Mouse (Mus musculus): Measurements from ENCODE around the gene Med6. TPM values are rescaled to one million over a fixed set of nuclear protein-coding genes. Genes with fewer than 3 reads are reported as not detected.
A peak's percentile ranks its signal among the peaks of the same experiment; 100 is the strongest.

Med6 gene
- 67.5 and 84.0 TPM in 2 replicates for polyA plus RNA-seq (2016; fragmentation: Nextera tagmentation; extraction: Ambion mirVana)

DNA sequence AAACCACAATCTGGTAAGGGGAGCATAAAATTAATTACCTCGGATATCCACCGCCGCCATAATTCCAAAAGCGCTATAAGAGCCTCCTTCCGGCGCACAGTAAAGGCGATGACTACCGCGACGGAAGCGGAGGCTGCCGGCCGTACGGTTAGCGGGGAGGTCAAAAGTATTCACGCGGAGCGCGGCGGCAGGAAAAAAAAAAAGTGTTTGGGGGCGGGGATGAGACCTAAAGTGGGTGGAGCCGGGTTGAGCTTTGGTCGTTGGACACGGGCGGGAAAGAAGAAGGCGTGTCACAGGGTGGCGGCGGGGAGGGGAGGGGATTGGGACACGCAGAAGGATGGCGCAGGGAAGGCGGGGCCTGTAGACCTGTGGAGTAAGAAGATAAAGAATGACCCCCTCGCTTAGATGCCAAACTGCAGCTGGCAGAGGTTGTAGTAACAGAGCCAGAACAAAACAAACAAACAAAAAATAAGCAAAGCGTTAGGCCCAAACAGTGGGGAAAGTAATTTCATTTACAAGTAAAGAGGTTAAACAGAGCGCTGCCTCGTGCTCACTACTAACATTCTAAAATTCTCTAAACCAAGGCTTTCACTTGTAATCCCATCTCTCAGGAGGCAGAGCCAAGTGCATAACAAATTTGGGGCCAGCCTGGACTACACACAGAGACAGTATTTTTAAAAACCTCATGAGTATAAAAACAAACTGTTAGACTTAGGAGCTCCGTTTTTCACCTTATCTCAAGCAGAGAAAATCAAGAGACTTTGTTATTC, at the start of gene Med6:
Gene Med6 (minus strand): TSS at position 107 of the 770 bp plus-strand sequence.
- WGBS: 2% methylated on average over 36 of the region's 36 CpGs
- peak within 1 kb of the TSS; percentile 81 for H3K4me3 ChIP-seq
- no peaks in the 10 kb centered on the region for H3K9me3 ChIP-seq
- peak; percentile 99 for DNase-seq (ENCODE audit: low spot score)
- no peaks in the 10 kb centered on the region for H3K27me3 ChIP-seq (ENCODE audit: insufficient read depth, poor library complexity, severe bottlenecking)
- H3K27ac ChIP-seq: peak within 1 kb of the TSS; percentile 85
- peaks cover 5% of the 10 kb centered on the region; the same call in 1 of the 2 replicates for H3K4me1 ChIP-seq
- H3K36me3 ChIP-seq: peaks cover 10% of the 10 kb centered on the region; the same call in 1 of the 2 replicates

DNA sequence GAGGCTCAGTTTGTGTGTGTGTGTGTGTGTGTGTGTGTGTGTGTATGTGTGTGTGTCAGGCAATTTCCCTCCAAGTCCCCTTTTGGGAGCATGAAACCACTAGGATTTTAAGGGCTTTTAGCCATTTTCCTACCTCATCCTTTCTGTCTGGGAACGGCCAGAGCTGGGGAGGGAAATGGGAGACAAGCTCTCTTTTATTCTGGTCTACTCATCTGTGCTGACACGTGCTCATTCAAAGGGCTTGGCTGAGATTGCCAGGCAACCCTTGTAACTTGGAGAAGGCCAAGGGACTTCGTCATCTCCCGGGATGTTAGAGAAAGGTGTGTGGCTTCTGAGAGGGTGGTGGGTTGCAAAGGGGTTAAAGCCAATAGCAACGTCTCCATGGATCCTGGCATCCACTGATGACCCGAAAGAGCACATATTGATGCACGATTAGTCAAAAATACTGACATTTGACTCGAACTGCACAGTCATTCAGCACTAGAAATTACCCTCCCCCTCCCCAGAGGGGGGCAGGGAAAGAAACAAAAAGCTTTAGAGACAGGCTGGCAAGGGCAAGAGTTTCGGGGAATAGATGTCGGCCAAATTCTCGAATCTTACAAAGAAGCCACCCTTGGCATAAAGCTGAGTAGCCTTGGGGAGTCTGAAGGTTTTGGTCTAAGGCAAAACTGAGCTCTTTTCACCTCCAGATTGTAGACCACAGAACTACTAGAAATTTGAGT, 47.7 kb upstream of the Med6 start:
- 73% methylated on average over 11 of the region's 11 CpGs for WGBS
- Histone ChIP-seq H3K9me3 (no peaks in the 10 kb centered on the region), H3K4me1 (no peaks in the 10 kb centered on the region), H3K4me3 (no peak overlapping the region), H3K27ac (no peak overlapping the region), H3K27me3 (ENCODE audit: insufficient read depth, poor library complexity, severe bottlenecking) (no peaks in the 10 kb centered on the region), H3K36me3 (no peaks in the 10 kb centered on the region)
- DNase-seq (ENCODE audit: low spot score): no peak

GRCm38 (mm10) chr12:81640656-81641055, 45.8 kb upstream of the Med6 start:
- H3K27me3 ChIP-seq (ENCODE audit: insufficient read depth, poor library complexity, severe bottlenecking): no peaks in the 10 kb centered on the region

GRCm38 (mm10) chr12:81633246-81633645, 38.4 kb upstream of the Med6 start:
- H3K27ac ChIP-seq: no peak overlapping the region
- peaks cover 57% of the 10 kb centered on the region for H3K27me3 ChIP-seq (ENCODE audit: insufficient read depth, poor library complexity, severe bottlenecking)
- H3K4me1 ChIP-seq: peaks cover 17% of the 10 kb centered on the region
- no peak overlapping the region for H3K4me3 ChIP-seq
- no peaks in the 10 kb centered on the region for H3K9me3 ChIP-seq
- 75% methylated on average over 2 of the region's 2 CpGs for WGBS
- DNase-seq (ENCODE audit: low spot score): no peak
- no peaks in the 10 kb centered on the region for H3K36me3 ChIP-seq

More at GRCm38 (mm10) chr12:81640656-81641055, 45.8 kb upstream of the Med6 start:
- H3K4me1 ChIP-seq: no peaks in the 10 kb centered on the region
- no peak overlapping the region for H3K4me3 ChIP-seq
- WGBS: 66% methylated on average over 5 of the region's 5 CpGs
- H3K36me3 ChIP-seq: no peaks in the 10 kb centered on the region
- no peaks in the 10 kb centered on the region for H3K9me3 ChIP-seq
- no peak overlapping the region for H3K27ac ChIP-seq
- DNase-seq (ENCODE audit: low spot score): no peak

- Histone ChIP-seq H3K4me3 (peak overlapping the region; percentile 75), H3K9me3 (no peaks in the 10 kb centered on the region), H3K27me3 (ENCODE audit: insufficient read depth, poor library complexity, severe bottlenecking) (peaks cover 70% of the 10 kb centered on the region), H3K4me1 (peaks cover 17% of the 10 kb centered on the region), H3K36me3 (no peaks in the 10 kb centered on the region), H3K27ac (peak overlapping the region; percentile 80)
- no peak for DNase-seq (ENCODE audit: low spot score)
- WGBS: 2% methylated on average over 31 of the region's 31 CpGs
These were observed 37.0 kb upstream of the Med6 start for GRCm38 (mm10) chr12:81631661-81632401.

DNA sequence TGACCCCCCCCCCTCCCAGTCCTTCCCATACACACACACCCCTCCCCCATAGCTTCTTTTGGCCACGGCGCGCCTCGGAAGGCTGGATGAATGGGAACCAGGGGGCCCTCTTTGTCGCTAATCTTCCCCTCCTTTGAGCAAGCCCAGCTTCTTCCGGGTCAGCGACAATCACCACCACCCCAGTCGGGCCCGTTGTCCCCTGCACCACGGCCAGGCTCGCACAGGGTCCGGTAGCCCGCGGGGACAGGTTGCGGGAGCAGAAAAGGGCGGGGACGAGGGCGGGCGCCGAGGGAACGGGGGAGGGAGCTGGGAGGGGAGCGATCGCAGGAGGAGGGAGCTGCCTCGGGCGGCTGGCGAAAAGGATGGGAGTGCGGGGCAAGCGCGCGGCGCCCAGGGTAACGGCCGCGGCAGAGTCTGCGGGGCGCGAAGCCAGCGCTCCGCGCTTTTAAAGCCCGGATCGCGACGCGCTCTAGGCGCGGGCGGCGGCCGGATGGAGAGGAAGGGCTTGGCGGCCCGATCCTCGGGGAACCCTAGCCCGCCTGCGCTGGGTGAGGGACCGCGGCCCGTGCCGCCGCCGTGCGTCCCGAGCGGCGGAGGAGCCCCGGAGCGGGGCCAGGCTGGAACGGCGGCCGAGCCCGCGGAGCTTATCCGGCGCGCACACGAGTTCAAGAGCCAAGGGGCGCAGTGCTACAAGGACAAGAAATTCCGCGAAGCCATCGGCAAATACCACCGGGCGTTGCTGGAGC, 36.3 kb upstream of the Med6 start, which contains the start of gene Ttc9:
Gene Ttc9 (plus strand): TSS at position 335 of the 746 bp plus-strand sequence.
- under 1% methylated on average over 82 of the region's 82 CpGs for WGBS
- Histone ChIP-seq H3K9me3 (no peaks in the 10 kb centered on the region), H3K4me1 (peaks cover 17% of the 10 kb centered on the region), H3K4me3 (peak within 1 kb of the TSS; percentile 75), H3K27ac (peak within 1 kb of the TSS; percentile 80), H3K36me3 (no peaks in the 10 kb centered on the region), H3K27me3 (ENCODE audit: insufficient read depth, poor library complexity, severe bottlenecking) (peaks cover 77% of the 10 kb centered on the region)
- DNase-seq (ENCODE audit: low spot score): no peak

DNA sequence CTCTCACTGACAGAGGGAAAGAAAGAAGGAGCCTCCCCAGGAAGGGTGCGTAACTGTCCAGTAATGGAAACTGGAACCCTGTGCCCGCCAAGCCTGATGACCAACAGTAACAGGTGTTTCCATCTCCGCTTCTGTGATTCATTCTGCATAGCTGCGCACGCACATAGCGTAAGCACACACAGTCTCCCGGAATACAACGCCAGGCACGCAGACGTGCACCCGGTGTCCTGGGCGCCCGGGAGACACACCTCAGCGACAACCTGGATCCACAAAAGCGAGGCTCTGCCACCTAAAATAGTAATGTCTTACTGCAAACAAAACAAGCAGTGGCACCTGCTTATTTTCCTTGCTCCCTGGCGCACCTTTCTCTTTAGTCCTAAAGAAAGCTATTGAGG, 35.7 kb upstream of the Med6 start:
- no peaks in the 10 kb centered on the region for H3K9me3 ChIP-seq
- 0 out of 2 replicates have a peak overlapping the region, but pooled peaks have one; percentile 80 for H3K27ac ChIP-seq
- H3K4me1 ChIP-seq: peaks cover 17% of the 10 kb centered on the region
- 2% methylated on average over 16 of the region's 16 CpGs for WGBS
- no peak for DNase-seq (ENCODE audit: low spot score)
- peak overlapping the region; percentile 75 for H3K4me3 ChIP-seq
- no peaks in the 10 kb centered on the region for H3K36me3 ChIP-seq
- H3K27me3 ChIP-seq (ENCODE audit: insufficient read depth, poor library complexity, severe bottlenecking): peaks cover 82% of the 10 kb centered on the region

DNA sequence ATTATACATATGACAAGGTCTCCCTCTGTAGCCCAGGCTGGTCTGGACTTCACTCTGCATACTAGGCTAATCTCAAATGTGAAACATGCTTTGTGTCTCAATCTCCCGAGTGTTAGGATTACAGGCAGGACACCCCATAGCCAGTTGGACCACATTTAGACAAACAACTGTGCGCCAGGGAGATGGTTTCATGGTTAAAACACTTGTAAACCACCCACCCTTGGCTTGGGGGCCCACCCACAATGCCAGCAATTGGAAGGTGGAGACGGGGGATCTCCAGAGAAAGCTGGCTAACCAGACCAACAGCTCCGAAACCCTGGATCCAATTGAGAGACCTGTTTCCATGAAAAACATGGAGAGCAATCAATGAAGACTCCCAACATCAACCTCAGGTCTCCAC, 33.3 kb upstream of the Med6 start:
- WGBS: 77% methylated on average over 4 of the region's 4 CpGs

DNA sequence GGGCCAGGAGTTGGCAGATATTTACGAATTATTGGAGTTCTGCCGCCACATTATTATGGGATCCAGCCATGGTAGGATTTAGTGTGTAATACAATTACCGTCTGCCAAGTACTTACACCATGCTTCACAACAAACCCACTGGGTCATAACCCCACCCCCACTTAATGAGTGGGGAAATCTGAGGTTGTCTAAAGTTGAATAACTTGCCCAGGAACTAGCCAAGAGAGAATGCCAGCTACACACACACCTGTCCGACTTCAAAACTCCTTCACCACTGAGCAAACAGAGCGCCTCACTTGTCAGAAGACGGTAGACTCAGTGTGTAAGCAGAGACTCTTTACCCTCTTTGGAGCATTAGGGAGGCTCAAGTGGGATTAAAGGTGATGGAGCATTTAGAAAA, 32.6 kb upstream of the Med6 start:
- no peaks in the 10 kb centered on the region for H3K9me3 ChIP-seq
- H3K27me3 ChIP-seq (ENCODE audit: insufficient read depth, poor library complexity, severe bottlenecking): peaks cover 69% of the 10 kb centered on the region
- no peak overlapping the region for H3K4me3 ChIP-seq
- 77% methylated on average over 6 of the region's 6 CpGs for WGBS
- H3K4me1 ChIP-seq: peaks cover 17% of the 10 kb centered on the region
- no peaks in the 10 kb centered on the region for H3K36me3 ChIP-seq
- no peak overlapping the region for H3K27ac ChIP-seq
- no peak for DNase-seq (ENCODE audit: low spot score)

More for the DNA sequence above, 33.3 kb upstream of the Med6 start:
- Histone ChIP-seq H3K27ac (no peak overlapping the region), H3K27me3 (ENCODE audit: insufficient read depth, poor library complexity, severe bottlenecking) (peaks cover 75% of the 10 kb centered on the region), H3K4me3 (no peak overlapping the region), H3K36me3 (no peaks in the 10 kb centered on the region), H3K9me3 (no peaks in the 10 kb centered on the region), H3K4me1 (peaks cover 17% of the 10 kb centered on the region)
- DNase-seq (ENCODE audit: low spot score): no peak

- Histone ChIP-seq H3K4me3 (no peak overlapping the region), H3K4me1 (peaks cover 12% of the 10 kb centered on the region), H3K27ac (no peak overlapping the region), H3K27me3 (ENCODE audit: insufficient read depth, poor library complexity, severe bottlenecking) (peaks cover 58% of the 10 kb centered on the region), H3K36me3 (no peaks in the 10 kb centered on the region), H3K9me3 (no peaks in the 10 kb centered on the region)
- no peak for DNase-seq (ENCODE audit: low spot score)
- WGBS: 68% methylated on average over 12 of the region's 12 CpGs
These were observed 31.5 kb upstream of the Med6 start for GRCm38 (mm10) chr12:81626226-81626861.

DNA sequence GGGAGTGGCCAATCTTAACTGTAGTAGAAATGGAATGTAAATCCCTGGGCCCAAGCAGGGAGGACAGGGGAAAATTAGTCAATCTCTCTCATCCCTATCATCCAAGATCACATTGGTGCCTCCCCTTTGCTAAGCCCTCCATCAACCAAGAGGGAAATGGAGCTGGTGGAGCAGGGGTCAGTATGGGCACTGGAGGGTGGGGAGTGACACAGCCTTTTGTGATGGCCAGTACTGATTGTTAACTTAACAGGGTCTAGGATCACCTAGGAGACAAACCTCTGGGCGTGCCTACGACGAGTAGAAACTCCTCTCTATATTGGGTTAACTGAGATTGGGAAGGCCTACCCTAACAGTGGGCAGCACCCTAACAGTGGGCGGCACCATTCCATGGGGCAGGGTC, 28.6 kb upstream of the Med6 start:
- 71% methylated on average over 4 of the region's 4 CpGs for WGBS
- H3K4me3 ChIP-seq: no peak overlapping the region
- no peak overlapping the region for H3K27ac ChIP-seq
- no peaks in the 10 kb centered on the region for H3K9me3 ChIP-seq
- H3K27me3 ChIP-seq (ENCODE audit: insufficient read depth, poor library complexity, severe bottlenecking): peaks cover 28% of the 10 kb centered on the region
- H3K4me1 ChIP-seq: no peaks in the 10 kb centered on the region
- H3K36me3 ChIP-seq: no peaks in the 10 kb centered on the region
- peak; percentile 63 for DNase-seq (ENCODE audit: low spot score)

DNA sequence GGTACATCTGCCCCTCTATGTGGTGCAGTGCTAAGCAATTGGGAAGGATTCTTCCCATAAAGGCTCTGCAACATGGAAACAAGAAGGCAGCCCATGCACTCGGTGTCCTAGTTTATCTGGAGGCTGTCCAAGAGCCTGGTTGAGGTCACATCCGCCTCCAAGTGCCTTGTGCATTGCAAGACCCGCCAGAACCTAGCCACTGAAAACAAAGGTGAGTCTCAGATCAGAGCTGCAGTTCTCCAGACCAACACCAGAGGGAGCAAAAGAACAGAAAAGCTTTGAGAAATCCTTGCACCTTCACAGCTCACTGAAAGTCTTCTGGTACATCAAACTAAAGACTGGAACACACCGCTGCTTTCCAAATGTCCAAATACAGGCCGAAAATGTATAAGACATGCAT, 24.5 kb upstream of the Med6 start:
- Histone ChIP-seq H3K9me3 (no peaks in the 10 kb centered on the region), H3K36me3 (no peaks in the 10 kb centered on the region)
- 19% methylated on average over 5 of the region's 5 CpGs for whole genome bisulfite sequencing

More for the DNA sequence above, 24.5 kb upstream of the Med6 start:
- Histone ChIP-seq H3K27me3 (ENCODE audit: insufficient read depth, poor library complexity, severe bottlenecking) (no peaks in the 10 kb centered on the region; the same call in 1 of the 2 replicates), H3K27ac (no peak overlapping the region), H3K4me3 (no peak overlapping the region), H3K4me1 (no peaks in the 10 kb centered on the region)
- DNase-seq (ENCODE audit: low spot score): peak; percentile 77

All from heart, embryonic 10.5 days (tissue).